Mouse (Mus musculus): ENCODE results near the gene Fmnl2. TPM values are rescaled to one million over a fixed set of nuclear protein-coding genes. Genes with fewer than 3 reads are reported as not detected.

The Fmnl2 gene
- polyA plus RNA-seq, 1 experiment = 2.8 TPM

GRCm38 (mm10) chr2:53007142-53007541, 149.5 kb downstream of the Fmnl2 start:
- no peak for TF ChIP-seq MYOG (IDR thresholded peaks at IDR 0.05; ENCODE audit: control insufficient read depth in 1 of 3, insufficient read depth in 1 of 3, insufficient read length in 2 of 3, low read depth in 2 of 3)
- TF ChIP-seq POLR2A (IDR thresholded peaks at IDR 0.05; ENCODE audit: insufficient read length, low read depth) = no peak
- TF ChIP-seq MAX (IDR thresholded peaks at IDR 0.05; ENCODE audit: low read depth) = no peak

GRCm38 (mm10) chr2:53013051-53013450, 155.4 kb downstream of the Fmnl2 start:
- Histone ChIP-seq H3K79me2 (ENCODE audit: control insufficient read depth, insufficient read depth) (no peaks in the 10 kb centered on the region), H3K36me3 (ENCODE audit: control insufficient read depth, insufficient read depth) (no peaks in the 10 kb centered on the region), H3K4me2 (ENCODE audit: low read depth) (no peak overlapping the region), H3K4me3 (no peak overlapping the region), H3K27me3 (ENCODE audit: control insufficient read depth, insufficient read depth, insufficient read length) (no peaks in the 10 kb centered on the region), H3ac (ENCODE audit: control insufficient read depth, insufficient read length) (no peak overlapping the region)
- TF ChIP-seq POLR2A (IDR thresholded peaks at IDR 0.05; ENCODE audit: insufficient read length, low read depth) (no peak), USF1 (IDR thresholded peaks at IDR 0.05; ENCODE audit: low read depth) (no peak), MYOD1 (IDR thresholded peaks at IDR 0.05; ENCODE audit: control insufficient read depth in 1 of 3, insufficient read length in 2 of 3, low read depth in 2 of 3) (no peak), MAX (IDR thresholded peaks at IDR 0.05; ENCODE audit: low read depth) (no peak), MYOG (IDR thresholded peaks at IDR 0.05; ENCODE audit: control insufficient read depth in 1 of 3, insufficient read depth in 1 of 3, insufficient read length in 2 of 3, low read depth in 2 of 3) (no peak), TCF3 (IDR thresholded peaks at IDR 0.05; ENCODE audit: insufficient read length, low read depth) (no peak), TCF12 (IDR thresholded peaks at IDR 0.05; ENCODE audit: insufficient read depth, poor library complexity, severe bottlenecking) (no peak), REST (IDR thresholded peaks at IDR 0.05; ENCODE audit: insufficient read depth, insufficient read length) (no peak), CEBPB (IDR thresholded peaks at IDR 0.05; ENCODE audit: insufficient read depth, poor library complexity, severe bottlenecking) (no peak), SRF (IDR thresholded peaks at IDR 0.05; ENCODE audit: control insufficient read depth, insufficient read length, low read depth) (no peak), E2F4 (IDR thresholded peaks at IDR 0.05; ENCODE audit: insufficient read depth) (no peak), POLR2AphosphoS2 (IDR thresholded peaks at IDR 0.05; ENCODE audit: insufficient read length, low read depth) (no peak)

More at GRCm38 (mm10) chr2:53007142-53007541, 149.5 kb downstream of the Fmnl2 start:
- Histone ChIP-seq H3K4me2 (ENCODE audit: low read depth) (no peak overlapping the region), H3K4me3 (no peak overlapping the region), H3ac (ENCODE audit: control insufficient read depth, insufficient read length) (no peak overlapping the region), H3K36me3 (ENCODE audit: control insufficient read depth, insufficient read depth) (no peaks in the 10 kb centered on the region), H3K79me2 (ENCODE audit: control insufficient read depth, insufficient read depth) (peaks cover 4% of the 10 kb centered on the region), H3K27me3 (ENCODE audit: control insufficient read depth, insufficient read depth, insufficient read length) (no peaks in the 10 kb centered on the region)

- Histone ChIP-seq H3K79me2 (ENCODE audit: control insufficient read depth, insufficient read depth) (no peaks in the 10 kb centered on the region), H3K4me3 (no peak overlapping the region), H3K27me3 (ENCODE audit: control insufficient read depth, insufficient read depth, insufficient read length) (no peaks in the 10 kb centered on the region), H3ac (ENCODE audit: control insufficient read depth, insufficient read length) (no peak overlapping the region), H3K36me3 (ENCODE audit: control insufficient read depth, insufficient read depth) (no peaks in the 10 kb centered on the region), H3K4me2 (ENCODE audit: low read depth) (no peak overlapping the region)
- TF ChIP-seq MYOG (IDR thresholded peaks at IDR 0.05; ENCODE audit: control insufficient read depth in 1 of 3, insufficient read depth in 1 of 3, insufficient read length in 2 of 3, low read depth in 2 of 3) = no peak
- TF ChIP-seq MAX (IDR thresholded peaks at IDR 0.05; ENCODE audit: low read depth) = no peak
- TF ChIP-seq E2F4 (IDR thresholded peaks at IDR 0.05; ENCODE audit: insufficient read depth) = no peak
- no peak for TF ChIP-seq TCF12 (IDR thresholded peaks at IDR 0.05; ENCODE audit: insufficient read depth, poor library complexity, severe bottlenecking)
- TF ChIP-seq POLR2AphosphoS2 (IDR thresholded peaks at IDR 0.05; ENCODE audit: insufficient read length, low read depth) = no peak
- no peak for TF ChIP-seq SRF (IDR thresholded peaks at IDR 0.05; ENCODE audit: control insufficient read depth, insufficient read length, low read depth)
- no peak for TF ChIP-seq CEBPB (IDR thresholded peaks at IDR 0.05; ENCODE audit: insufficient read depth, poor library complexity, severe bottlenecking)
- no peak for TF ChIP-seq MYOD1 (IDR thresholded peaks at IDR 0.05; ENCODE audit: control insufficient read depth in 1 of 3, insufficient read length in 2 of 3, low read depth in 2 of 3)
Observed at GRCm38 (mm10) chr2:53014451-53014850, 156.8 kb downstream of the Fmnl2 start.

- Histone ChIP-seq H3K36me3 (ENCODE audit: control insufficient read depth, insufficient read depth) (no peaks in the 10 kb centered on the region), H3K4me2 (ENCODE audit: low read depth) (no peak overlapping the region), H3K4me3 (no peak overlapping the region), H3ac (ENCODE audit: control insufficient read depth, insufficient read length) (no peak overlapping the region), H3K27me3 (ENCODE audit: control insufficient read depth, insufficient read depth, insufficient read length) (no peaks in the 10 kb centered on the region), H3K79me2 (ENCODE audit: control insufficient read depth, insufficient read depth) (no peaks in the 10 kb centered on the region)
- TF ChIP-seq POLR2AphosphoS2 (IDR thresholded peaks at IDR 0.05; ENCODE audit: insufficient read length, low read depth) = no peak
- no peak for TF ChIP-seq MYOG (IDR thresholded peaks at IDR 0.05; ENCODE audit: control insufficient read depth in 1 of 3, insufficient read depth in 1 of 3, insufficient read length in 2 of 3, low read depth in 2 of 3)
- TF ChIP-seq POLR2A (IDR thresholded peaks at IDR 0.05; ENCODE audit: insufficient read length, low read depth) = no peak
- TF ChIP-seq SRF (IDR thresholded peaks at IDR 0.05; ENCODE audit: control insufficient read depth, insufficient read length, low read depth) = no peak
- no peak for TF ChIP-seq USF1 (IDR thresholded peaks at IDR 0.05; ENCODE audit: low read depth)
- TF ChIP-seq MAX (IDR thresholded peaks at IDR 0.05; ENCODE audit: low read depth) = no peak
- no peak for TF ChIP-seq TCF3 (IDR thresholded peaks at IDR 0.05; ENCODE audit: insufficient read length, low read depth)
- no peak for TF ChIP-seq E2F4 (IDR thresholded peaks at IDR 0.05; ENCODE audit: insufficient read depth)
- TF ChIP-seq MYOD1 (IDR thresholded peaks at IDR 0.05; ENCODE audit: control insufficient read depth in 1 of 3, insufficient read length in 2 of 3, low read depth in 2 of 3) = no peak
- TF ChIP-seq CEBPB (IDR thresholded peaks at IDR 0.05; ENCODE audit: insufficient read depth, poor library complexity, severe bottlenecking) = no peak
- TF ChIP-seq TCF12 (IDR thresholded peaks at IDR 0.05; ENCODE audit: insufficient read depth, poor library complexity, severe bottlenecking) = no peak
- TF ChIP-seq REST (IDR thresholded peaks at IDR 0.05; ENCODE audit: insufficient read depth, insufficient read length) = no peak
Observed at GRCm38 (mm10) chr2:53022982-53023381, 165.3 kb downstream of the Fmnl2 start.

- H3K4me3 ChIP-seq = no peak overlapping the region
- no peaks in the 10 kb centered on the region for H3K36me3 ChIP-seq (ENCODE audit: control insufficient read depth, insufficient read depth)
- no peak overlapping the region for H3K4me2 ChIP-seq (ENCODE audit: low read depth)
- H3K27me3 ChIP-seq (ENCODE audit: control insufficient read depth, insufficient read depth, insufficient read length) = no peaks in the 10 kb centered on the region
- TF ChIP-seq MYOG (IDR thresholded peaks at IDR 0.05; ENCODE audit: control insufficient read depth in 1 of 3, insufficient read depth in 1 of 3, insufficient read length in 2 of 3, low read depth in 2 of 3) (no peak), MYOD1 (IDR thresholded peaks at IDR 0.05; ENCODE audit: control insufficient read depth in 1 of 3, insufficient read length in 2 of 3, low read depth in 2 of 3) (no peak), MAX (IDR thresholded peaks at IDR 0.05; ENCODE audit: low read depth) (no peak), REST (IDR thresholded peaks at IDR 0.05; ENCODE audit: insufficient read depth, insufficient read length) (no peak), POLR2AphosphoS2 (IDR thresholded peaks at IDR 0.05; ENCODE audit: insufficient read length, low read depth) (no peak), CEBPB (IDR thresholded peaks at IDR 0.05; ENCODE audit: insufficient read depth, poor library complexity, severe bottlenecking) (no peak), TCF12 (IDR thresholded peaks at IDR 0.05; ENCODE audit: insufficient read depth, poor library complexity, severe bottlenecking) (no peak), POLR2A (IDR thresholded peaks at IDR 0.05; ENCODE audit: insufficient read length, low read depth) (no peak), USF1 (IDR thresholded peaks at IDR 0.05; ENCODE audit: low read depth) (no peak), TCF3 (IDR thresholded peaks at IDR 0.05; ENCODE audit: insufficient read length, low read depth) (no peak), SRF (IDR thresholded peaks at IDR 0.05; ENCODE audit: control insufficient read depth, insufficient read length, low read depth) (no peak), E2F4 (IDR thresholded peaks at IDR 0.05; ENCODE audit: insufficient read depth) (no peak)
- no peak overlapping the region for H3ac ChIP-seq (ENCODE audit: control insufficient read depth, insufficient read length)
- no peaks in the 10 kb centered on the region for H3K79me2 ChIP-seq (ENCODE audit: control insufficient read depth, insufficient read depth)
Observed at GRCm38 (mm10) chr2:53026056-53026769, 168.6 kb downstream of the Fmnl2 start.

All from myocyte (in vitro differentiated cells).